Mouse (Mus musculus) stomach, postnatal 0 days (tissue): ENCODE results near the gene Pdzd11.

Experiments used
- CTCF ChIP-seq: IDR thresholded peaks from 2 replicates; pipeline ENCODE4 v1.5.1; 2016; ENCODE audit warnings: antibody characterized with exemption, low read depth, mild to moderate bottlenecking, moderate library complexity
- EP300 ChIP-seq: optimal IDR thresholded peaks from 2 replicates; pipeline ENCODE3; 2016; ENCODE audit warnings: antibody characterized with exemption

DNA sequence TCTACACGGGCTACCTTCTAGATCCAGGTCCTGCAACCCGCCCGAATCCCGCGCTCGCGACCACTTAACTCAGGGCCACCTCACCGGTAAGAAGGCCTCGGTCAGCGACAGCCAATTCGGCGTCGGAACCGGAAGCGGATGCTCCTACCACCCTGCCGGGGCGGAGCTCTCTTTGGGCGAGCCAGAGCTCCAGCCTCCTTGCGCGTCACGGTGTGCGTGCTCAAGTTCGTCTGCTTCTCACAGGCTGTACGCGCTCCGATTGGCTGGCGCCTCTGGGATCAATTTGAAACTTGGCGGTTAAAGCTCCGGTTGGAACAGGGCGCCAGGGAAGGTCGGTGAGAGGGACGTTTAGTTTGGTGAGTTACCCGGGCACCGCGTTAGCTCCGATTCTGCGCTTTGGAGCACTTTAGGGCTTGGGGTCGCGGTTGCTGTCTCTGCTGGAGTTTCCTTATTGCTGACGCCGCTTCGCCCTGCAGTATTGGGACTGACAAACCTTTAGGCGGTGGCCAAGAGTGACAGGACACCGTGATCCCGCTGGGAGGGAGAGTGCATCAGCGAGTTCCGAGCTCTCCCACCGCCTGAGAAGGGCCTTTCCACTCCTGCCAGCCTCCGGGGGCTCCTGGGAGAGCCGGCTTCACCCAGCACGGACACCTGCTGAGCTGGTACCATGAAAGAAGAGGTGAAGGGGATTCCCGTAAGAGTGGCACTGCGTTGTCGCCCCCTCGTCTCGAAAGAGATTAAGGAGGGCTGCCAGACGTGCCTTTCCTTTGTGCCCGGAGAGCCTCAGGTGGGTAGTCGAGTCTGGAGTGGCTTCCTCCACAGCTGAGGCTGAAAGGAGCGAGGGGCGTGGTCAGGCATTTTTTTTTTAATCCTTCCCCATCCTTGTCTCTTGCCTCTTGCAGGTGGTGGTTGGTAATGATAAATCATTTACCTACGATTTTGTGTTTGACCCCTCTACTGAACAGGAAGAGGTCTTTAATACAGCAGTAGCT, at the start of gene Pdzd11:
- TF ChIP-seq CTCF (no peak), EP300 (no peak)
